ENCODE assay signal across 8 mouse cellular contexts in genomic region chr10:37260791-37261488, GRCm38 (mm10).
A peak's percentile ranks its signal among the peaks of the same experiment; 100 is the strongest.
DNase-seq lines count a peak whose midpoint lies in the region; ATAC-seq and TF ChIP-seq lines count a peak whose summit lies in the region.
"Had no signal": no experiment of that assay in that cellular context is flagged by ENCODE, and none has a peak within 500 bp of the region (broad histone marks: within the 10 kb centered on the region; RNA-seq: fewer than 3 reads in every experiment).

No protein-coding gene starts in this region.

- H3K4me1 ChIP-seq in intestine, postnatal 0 days (replicated peaks; ENCODE audit: control insufficient read depth, insufficient read depth, low read length), result no peaks in the 10 kb centered on the region
- 0 out of 2 replicates have a peak, but pooled peaks cover 4% of the 10 kb centered on the region for H3K4me1 ChIP-seq in stomach, embryonic 16.5 days (ENCODE audit: control insufficient read depth, insufficient read depth, low read length)
- H3K4me1 ChIP-seq: neural tube, embryonic 12.5 days had no signal

- no peaks in the 10 kb centered on the region for H3K36me3 ChIP-seq in intestine, postnatal 0 days (ENCODE audit: control insufficient read depth, insufficient read depth)
- no peaks in the 10 kb centered on the region for H3K36me3 ChIP-seq in stomach, embryonic 16.5 days (ENCODE audit: control insufficient read depth, insufficient read depth, low read length)
- H3K36me3 ChIP-seq: neural tube, embryonic 12.5 days had no signal

- ATAC-seq in intestine, postnatal 0 days, result 0 out of 2 replicates have a peak, but pooled peaks have one; percentile 49
- peak; percentile 47; the same call in 1 of the 2 replicates for ATAC-seq in stomach, embryonic 16.5 days (ENCODE audit: insufficient read depth, low FRiP score)

- no peak overlapping the region for H3K27ac ChIP-seq in intestine, postnatal 0 days (ENCODE audit: low read depth, low read length)
- H3K27ac ChIP-seq in stomach, embryonic 16.5 days (ENCODE audit: low read length), result no peak overlapping the region
- H3K27ac ChIP-seq: neural tube, embryonic 12.5 days had no signal

- no peak overlapping the region for H3K4me3 ChIP-seq in intestine, postnatal 0 days (ENCODE audit: low read depth, low read length)
- H3K4me3 ChIP-seq in stomach, embryonic 16.5 days (replicated peaks; ENCODE audit: low read length), result no peak overlapping the region
- H3K4me3 ChIP-seq: neural tube, embryonic 12.5 days had no signal

- H3K9ac ChIP-seq in intestine, postnatal 0 days (ENCODE audit: low read depth, low read length), result no peak overlapping the region
- H3K9ac ChIP-seq in stomach, embryonic 16.5 days (ENCODE audit: low read length), result no peak overlapping the region
- H3K9ac ChIP-seq: neural tube, embryonic 12.5 days had no signal

- no peaks in the 10 kb centered on the region for H3K9me3 ChIP-seq in intestine, postnatal 0 days (ENCODE audit: control insufficient read depth)
- H3K9me3 ChIP-seq in stomach, embryonic 16.5 days (replicated peaks; ENCODE audit: control insufficient read depth, low read length), result no peaks in the 10 kb centered on the region
- H3K9me3 ChIP-seq: neural tube, embryonic 12.5 days had no signal

- 33% methylated on average over 8 of the region's 8 CpGs for WGBS in intestine, postnatal 0 days
- WGBS in stomach, embryonic 16.5 days, result 42% methylated on average over 8 of the region's 8 CpGs

- peak; percentile 55 for TF ChIP-seq CTCF in intestine, postnatal 0 days (IDR thresholded peaks at IDR 0.05; ENCODE audit: low read depth)

- no peaks in the 10 kb centered on the region for H3K27me3 ChIP-seq in intestine, postnatal 0 days (replicated peaks; ENCODE audit: control insufficient read depth, insufficient read depth, low read length)
- no peaks in the 10 kb centered on the region for H3K27me3 ChIP-seq in stomach, embryonic 16.5 days (ENCODE audit: control insufficient read depth, insufficient read depth, low read length)
- H3K27me3 ChIP-seq: neural tube, embryonic 12.5 days had no signal

- peak; percentile 71 for DNase-seq in layer of hippocampus, adult 9-11 months
- DNase-seq in layer of hippocampus, adult 9-10 months (ENCODE audit: low spot score), result no peak
- DNase-seq in c-Kit-positive CD71-negative TER-119-negative erythroid progenitor cells, embryonic 14.5 days (ENCODE audit: low read depth), result peak; percentile 30
- DNase-seq in cerebellum, adult 11 months, result no peak
- no peak for DNase-seq in ovary, adult 18-20 months (ENCODE audit: low spot score)

- H3K4me2 ChIP-seq in intestine, postnatal 0 days (replicated peaks; ENCODE audit: low read depth), result no peak overlapping the region
- no peak overlapping the region for H3K4me2 ChIP-seq in stomach, embryonic 16.5 days (ENCODE audit: low read depth, low read length)
- H3K4me2 ChIP-seq: neural tube, embryonic 12.5 days had no signal

Comparison
In these comparisons a context has a peak if more than half of its experiments do, and no peak if none do; other contexts are left out.
1. DNase-seq: peak in layer of hippocampus, adult 9-11 months (single experiment) and c-Kit-positive CD71-negative TER-119-negative erythroid progenitor cells, embryonic 14.5 days (single experiment); none in layer of hippocampus, adult 9-10 months (single experiment), cerebellum, adult 11 months (single experiment) and ovary, adult 18-20 months (single experiment).